7 mouse cellular contexts compared by ENCODE assay signal in the genomic region with DNA sequence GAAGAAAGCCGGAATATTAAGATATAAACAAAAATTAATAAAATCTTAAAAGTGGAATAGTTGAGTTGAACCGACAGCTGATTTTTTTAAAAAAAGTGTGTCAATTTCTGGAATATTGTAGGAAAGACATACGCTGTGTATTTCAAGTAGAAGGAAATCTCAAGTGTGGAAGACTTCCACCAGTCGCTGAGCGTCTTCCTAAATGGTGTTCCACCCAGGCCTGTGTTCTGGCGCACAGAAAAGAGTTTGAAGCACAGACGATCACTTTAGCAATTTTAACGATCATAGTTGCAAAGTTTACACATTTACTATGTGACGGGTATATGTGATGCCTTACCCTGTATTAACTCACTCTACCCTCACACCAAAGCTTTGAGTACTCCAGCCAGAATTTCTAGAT. TPM values are rescaled to one million over a fixed set of nuclear protein-coding genes. Genes with fewer than 3 reads are reported as not detected.
A peak's percentile ranks its signal among the peaks of the same experiment; 100 is the strongest.
DNase-seq lines count a peak whose midpoint lies in the region; ATAC-seq lines count a peak whose summit lies in the region.

No protein-coding gene starts in this region.

- no peak for DNase-seq in kidney, postnatal 36 days
- DNase-seq in midbrain, embryonic 14.5 days = no peak
- no peak for DNase-seq in adrenal gland, adult 18-20 months (ENCODE audit: low spot score in 2 of 2)
- DNase-seq in right cerebral cortex, adult 18-20 months = no peak

- no peaks in the 10 kb centered on the region for H3K36me3 ChIP-seq in kidney, embryonic 15.5 days
- H3K36me3 ChIP-seq in forebrain, embryonic 13.5 days (ENCODE audit: poor library complexity, severe bottlenecking) = peaks cover 2% of the 10 kb centered on the region; the same call in 1 of the 2 replicates
- H3K36me3 ChIP-seq in hindbrain, embryonic 15.5 days = no peaks in the 10 kb centered on the region
- H3K36me3 ChIP-seq in midbrain, embryonic 14.5 days (ENCODE audit: control insufficient read depth, insufficient read depth, low read length) = no peaks in the 10 kb centered on the region

- no peak overlapping the region for H3K9ac ChIP-seq in kidney, embryonic 15.5 days
- H3K9ac ChIP-seq in forebrain, embryonic 13.5 days = no peak overlapping the region
- no peak overlapping the region for H3K9ac ChIP-seq in hindbrain, embryonic 15.5 days
- H3K9ac ChIP-seq in midbrain, embryonic 14.5 days (replicated peaks; ENCODE audit: low read length) = no peak overlapping the region

- 92% methylated on average over 9 of the region's 9 CpGs for WGBS in kidney, embryonic 15.5 days
- 87% methylated on average over 9 of the region's 9 CpGs for WGBS in forebrain, embryonic 13.5 days
- 89% methylated on average over 9 of the region's 9 CpGs for WGBS in hindbrain, embryonic 15.5 days
- WGBS in midbrain, embryonic 14.5 days = 96% methylated on average over 9 of the region's 9 CpGs

- H3K27ac ChIP-seq in kidney, embryonic 15.5 days = no peak overlapping the region
- H3K27ac ChIP-seq in forebrain, embryonic 13.5 days = 0 out of 2 replicates have a peak overlapping the region, but pooled peaks have one; percentile 93
- peak overlapping the region; percentile 95; the same call in 1 of the 2 replicates for H3K27ac ChIP-seq in hindbrain, embryonic 15.5 days (replicated peaks)
- H3K27ac ChIP-seq in midbrain, embryonic 14.5 days (replicated peaks; ENCODE audit: low read depth, low read length) = no peak overlapping the region

- peak overlapping the region; percentile 91; the same call in 1 of the 2 replicates for H3K4me3 ChIP-seq in kidney, embryonic 15.5 days (replicated peaks)
- peak overlapping the region; percentile 95; the same call in 1 of the 2 replicates for H3K4me3 ChIP-seq in forebrain, embryonic 13.5 days
- H3K4me3 ChIP-seq in hindbrain, embryonic 15.5 days = peak overlapping the region; percentile 94; the same call in 1 of the 2 replicates
- H3K4me3 ChIP-seq in midbrain, embryonic 14.5 days (replicated peaks; ENCODE audit: low read depth, low read length) = peak overlapping the region; percentile 84

- no peaks in the 10 kb centered on the region for H3K27me3 ChIP-seq in kidney, embryonic 15.5 days
- no peaks in the 10 kb centered on the region for H3K27me3 ChIP-seq in forebrain, embryonic 13.5 days
- H3K27me3 ChIP-seq in hindbrain, embryonic 15.5 days = no peaks in the 10 kb centered on the region
- H3K27me3 ChIP-seq in midbrain, embryonic 14.5 days (ENCODE audit: control insufficient read depth, insufficient read depth, low read length) = no peaks in the 10 kb centered on the region

- H3K4me2 ChIP-seq in kidney, embryonic 15.5 days = peak overlapping the region; percentile 79
- H3K4me2 ChIP-seq in forebrain, embryonic 13.5 days = no peak overlapping the region
- H3K4me2 ChIP-seq in hindbrain, embryonic 15.5 days = peak overlapping the region; percentile 78
- peak overlapping the region; percentile 44 for H3K4me2 ChIP-seq in midbrain, embryonic 14.5 days (ENCODE audit: low read length)

- ATAC-seq in kidney, embryonic 15.5 days (replicated peaks; ENCODE audit: low FRiP score) = no peak
- ATAC-seq in forebrain, embryonic 13.5 days = no peak
- no peak for ATAC-seq in hindbrain, embryonic 15.5 days (ENCODE audit: low FRiP score, low read depth)
- ATAC-seq in midbrain, embryonic 14.5 days (ENCODE audit: low FRiP score, low TSS enrichment) = no peak

- no peaks in the 10 kb centered on the region for H3K9me3 ChIP-seq in kidney, embryonic 15.5 days (replicated peaks)
- H3K9me3 ChIP-seq in forebrain, embryonic 13.5 days (replicated peaks) = no peaks in the 10 kb centered on the region
- H3K9me3 ChIP-seq in hindbrain, embryonic 15.5 days = no peaks in the 10 kb centered on the region
- no peaks in the 10 kb centered on the region for H3K9me3 ChIP-seq in midbrain, embryonic 14.5 days (ENCODE audit: control insufficient read depth, low read length)

- peaks cover 30% of the 10 kb centered on the region for H3K4me1 ChIP-seq in kidney, embryonic 15.5 days
- H3K4me1 ChIP-seq in forebrain, embryonic 13.5 days = peaks cover 40% of the 10 kb centered on the region
- peaks cover 34% of the 10 kb centered on the region for H3K4me1 ChIP-seq in hindbrain, embryonic 15.5 days (replicated peaks)
- H3K4me1 ChIP-seq in midbrain, embryonic 14.5 days (ENCODE audit: control insufficient read depth, insufficient read depth, low read length) = peaks cover 27% of the 10 kb centered on the region

RNA-seq across cellular contexts. Expression of a gene that starts 0.8 kb away (rescaled TPM):
- polyA plus RNA-seq in kidney, embryonic 15.5 days (2015; fragmentation: Nextera tagmentation; extraction: Ambion mirVana) = 138 and 139 TPM in 2 replicates
- 144 and 148 TPM in 2 replicates for polyA plus RNA-seq in forebrain, embryonic 13.5 days (2015; fragmentation: Nextera tagmentation; extraction: Ambion mirVana)
- 120 and 122 TPM in 2 replicates for polyA plus RNA-seq in hindbrain, embryonic 15.5 days (2015; fragmentation: Nextera tagmentation; extraction: Ambion mirVana)
- 133 TPM in 2 replicates for polyA plus RNA-seq in midbrain, embryonic 14.5 days (2014; fragmentation: Nextera tagmentation; extraction: Ambion mirVana)
- 10 to 100 TPM; 25.8 to 33.6 TPM for total RNA-seq in adrenal gland, adult 18-20 months (2021)

RNA-seq across cellular contexts. Expression of a gene that starts 54.4 kb away (rescaled TPM):
- 9.0 and 10.5 TPM in 2 replicates for polyA plus RNA-seq in kidney, embryonic 15.5 days (2015; fragmentation: Nextera tagmentation; extraction: Ambion mirVana)
- 11.7 and 12.7 TPM in 2 replicates for polyA plus RNA-seq in forebrain, embryonic 13.5 days (2015; fragmentation: Nextera tagmentation; extraction: Ambion mirVana)
- polyA plus RNA-seq in hindbrain, embryonic 15.5 days (2015; fragmentation: Nextera tagmentation; extraction: Ambion mirVana) = 7.5 and 13.0 TPM in 2 replicates
- polyA plus RNA-seq in midbrain, embryonic 14.5 days (2014; fragmentation: Nextera tagmentation; extraction: Ambion mirVana) = 18.8 and 19.1 TPM in 2 replicates
- total RNA-seq in adrenal gland, adult 18-20 months (2021) = 10 to 100 TPM; 70.3 to 88.4 TPM

Comparison
In these comparisons a context has a peak if more than half of its experiments do, and no peak if none do; other contexts are left out.
1. H3K27ac ChIP-seq: peak in forebrain, embryonic 13.5 days (single experiment) and hindbrain, embryonic 15.5 days (single experiment); none in kidney, embryonic 15.5 days (single experiment) and midbrain, embryonic 14.5 days (single experiment).
2. Peak in every context shown above with its lines, with median percentiles within 50 percentile points of each other: H3K4me3 ChIP-seq.